Mouse (Mus musculus) thymus, adult 18-20 months (tissue): ENCODE results near the gene 1700067K01Rik.
"Not testable (repeated sequence)": the region's sequence is repeated elsewhere in the genome, so short reads cannot be mapped to it uniquely, and the experiment has no call there.

Source experiments
- DNase-seq, 2 experiments: peaks; one replicate each; pipeline ENCODE4 v3.0.0; 2022; ENCODE audit warnings: mixed read lengths in 2 of 2

The 1700067K01Rik gene

DNA sequence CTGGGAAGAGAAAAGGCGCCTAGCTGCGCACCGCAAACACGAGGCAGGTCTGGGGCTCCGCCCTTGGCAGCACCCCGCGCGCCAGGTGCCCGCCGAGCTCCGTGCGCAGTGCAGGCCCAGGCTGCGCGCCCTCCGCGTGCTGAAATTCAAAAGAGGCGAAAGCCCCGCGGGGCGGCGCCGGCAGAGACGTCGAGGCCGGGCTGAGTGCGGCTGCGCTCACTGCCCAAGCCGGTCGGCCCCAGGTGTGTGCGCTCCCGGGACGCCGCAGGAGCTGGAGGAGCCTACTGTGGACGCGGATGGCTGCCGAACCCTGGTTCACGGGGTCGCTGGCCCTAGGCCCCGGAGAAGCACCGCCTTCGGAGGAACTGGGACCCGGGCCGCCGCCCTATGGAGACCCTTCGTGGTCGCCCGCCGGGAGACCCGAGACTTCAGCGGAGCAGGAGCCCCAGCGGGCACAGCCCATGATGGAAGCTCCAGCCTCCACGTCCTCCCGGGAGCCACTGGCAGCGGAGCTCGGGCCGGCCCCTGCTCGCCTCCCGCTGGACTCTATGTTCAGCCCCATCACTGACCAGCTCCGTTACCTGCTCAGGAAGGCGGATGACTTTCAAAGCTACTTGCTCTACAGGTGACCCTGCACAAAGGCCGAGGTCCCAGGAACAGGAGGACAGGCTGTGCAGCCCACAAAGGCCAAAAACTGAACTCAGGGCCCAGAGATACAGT lies at the start of gene 1700067K01Rik:
Gene 1700067K01Rik, plus strand, starts transcription at position 222 of the 720 bp plus-strand sequence.
- no peak for DNase-seq

DNA sequence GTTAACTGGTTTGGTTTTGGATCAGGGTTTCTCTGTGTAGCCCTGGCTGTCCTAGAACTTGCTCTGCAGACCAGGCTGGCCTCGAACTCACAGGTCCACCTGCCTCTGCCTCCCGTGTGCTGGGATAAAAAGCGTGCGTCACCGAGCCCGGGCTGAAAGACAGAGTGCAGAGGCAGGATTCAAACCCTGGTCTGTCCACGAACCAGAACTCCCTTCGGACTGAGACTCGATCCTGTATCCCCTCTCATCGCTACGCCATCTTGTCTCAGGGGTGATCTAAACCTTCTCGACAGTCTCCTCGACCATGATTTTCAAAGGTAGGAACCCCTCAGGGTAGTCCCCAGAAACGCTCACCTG lies 46.6 kb upstream of the 1700067K01Rik start:
- no peak for DNase-seq

DNA sequence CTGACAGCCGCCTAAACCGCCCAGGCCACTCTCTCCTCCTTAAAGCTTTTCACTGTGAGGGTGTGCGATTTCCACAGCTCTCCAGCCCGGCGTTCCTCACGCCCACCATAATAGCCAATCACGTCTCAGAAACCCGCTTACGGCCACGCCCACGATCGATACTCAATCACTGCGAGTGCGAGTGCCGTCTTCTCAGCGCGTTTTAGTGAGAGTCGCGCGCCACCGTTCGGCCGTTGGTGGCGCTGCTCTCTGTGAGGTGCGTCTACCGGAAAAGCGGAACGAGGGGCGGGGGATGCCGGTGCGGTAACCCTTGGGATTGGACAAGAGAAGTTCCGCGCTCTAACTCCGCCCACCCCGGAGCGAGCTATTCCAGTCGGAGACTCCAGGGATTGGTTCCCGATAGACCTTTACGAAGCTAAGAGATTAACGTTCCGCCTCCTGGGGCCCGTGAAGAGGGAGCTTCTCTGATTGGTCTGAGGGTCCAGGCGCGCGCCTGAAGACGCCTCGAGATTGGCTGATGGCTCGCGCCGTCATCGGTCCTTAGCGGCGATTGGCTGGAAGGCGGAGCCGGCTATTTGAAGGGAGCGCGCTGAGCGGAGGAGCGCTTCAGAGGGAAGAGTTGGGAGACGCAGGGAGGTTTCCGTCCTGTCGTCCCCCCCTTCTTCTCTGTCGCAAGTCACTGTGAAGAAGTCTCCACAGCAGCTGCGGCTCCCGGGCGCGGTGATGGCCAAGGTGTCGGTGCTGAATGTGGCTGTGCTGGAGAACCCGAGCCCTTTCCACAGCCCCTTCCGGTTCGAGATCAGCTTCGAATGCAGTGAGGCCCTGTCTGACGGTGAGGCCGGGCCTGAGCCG lies 46.0 kb upstream of the 1700067K01Rik start, which contains the start of the genes Gm10644 and Asf1b:
Gene Gm10644, minus strand, starts transcription at position 100 of the 852 bp plus-strand sequence.
Gene Asf1b, plus strand, starts transcription at position 402 of the 852 bp plus-strand sequence.
- peak; percentile 93 to 96 for DNase-seq

DNA sequence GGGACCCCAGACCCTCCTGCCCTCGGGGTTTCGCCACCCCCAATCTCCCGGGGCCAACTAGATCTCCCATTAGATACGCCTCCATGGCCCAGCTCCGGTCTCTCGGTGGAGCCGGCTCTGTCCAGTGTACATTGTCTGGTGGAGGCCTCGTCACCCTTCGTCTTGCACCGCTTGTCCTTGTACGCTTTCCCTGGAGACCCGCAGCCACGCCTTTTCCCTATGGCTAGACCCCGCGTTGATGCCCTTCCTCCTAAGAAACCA lies 45.4 kb upstream of the 1700067K01Rik start:
- no peak for DNase-seq

DNA sequence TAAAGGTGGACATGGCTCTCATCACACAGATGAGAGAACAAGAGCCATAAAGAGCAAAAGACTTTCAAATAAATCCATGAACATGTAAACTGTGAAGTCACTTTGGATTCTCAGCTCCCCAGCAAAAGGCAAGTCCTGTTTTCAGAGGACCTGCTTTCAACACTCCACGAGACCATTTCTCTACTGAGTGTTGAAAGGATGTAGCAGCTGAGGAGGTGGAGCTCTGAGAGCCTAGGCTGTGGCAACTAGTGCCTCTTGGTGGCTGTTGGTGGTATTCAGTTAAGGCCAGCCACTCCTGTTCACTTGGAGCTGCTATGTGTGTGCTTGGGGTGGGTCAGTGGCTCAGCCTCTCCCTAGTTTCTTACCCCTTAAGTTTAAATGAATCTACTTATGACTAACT lies 44.5 kb upstream of the 1700067K01Rik start:
- DNase-seq = no peak

DNA sequence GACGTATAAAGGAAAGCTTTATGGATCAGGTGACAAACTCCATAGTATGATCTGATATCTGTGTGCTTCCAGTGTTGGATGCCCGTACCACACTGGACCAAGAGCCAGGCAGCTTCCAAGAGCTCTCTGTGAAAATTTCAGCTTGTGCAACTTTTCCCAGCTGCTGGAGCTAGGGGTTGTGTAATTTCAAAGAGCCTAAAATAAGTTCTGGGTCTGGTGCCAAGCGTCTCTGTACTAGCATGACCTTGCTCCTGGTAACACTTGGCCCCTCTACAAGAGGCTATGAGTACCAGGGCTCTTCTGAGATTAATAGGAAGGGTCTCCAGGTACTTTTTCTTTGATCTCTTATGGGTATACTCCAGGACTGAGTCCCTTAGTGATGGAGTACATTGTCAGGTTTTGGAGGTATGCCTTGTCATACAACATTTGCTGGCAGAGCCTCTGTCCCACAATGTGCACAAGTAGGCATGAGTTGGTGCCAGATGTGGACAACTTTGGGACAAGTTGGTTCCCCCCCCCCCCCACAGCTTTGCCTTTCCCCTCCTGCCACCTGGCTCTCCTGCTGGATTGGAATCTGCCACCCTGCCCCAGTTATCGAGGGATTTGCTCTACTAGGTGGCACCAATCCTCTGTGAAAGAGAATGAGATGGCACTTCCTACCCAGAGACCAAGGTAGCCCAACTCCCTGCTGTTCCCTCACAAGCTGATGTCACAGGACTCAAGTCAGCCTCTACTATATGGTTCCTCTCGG lies 37.1 kb upstream of the 1700067K01Rik start:
- no peak for DNase-seq

DNA sequence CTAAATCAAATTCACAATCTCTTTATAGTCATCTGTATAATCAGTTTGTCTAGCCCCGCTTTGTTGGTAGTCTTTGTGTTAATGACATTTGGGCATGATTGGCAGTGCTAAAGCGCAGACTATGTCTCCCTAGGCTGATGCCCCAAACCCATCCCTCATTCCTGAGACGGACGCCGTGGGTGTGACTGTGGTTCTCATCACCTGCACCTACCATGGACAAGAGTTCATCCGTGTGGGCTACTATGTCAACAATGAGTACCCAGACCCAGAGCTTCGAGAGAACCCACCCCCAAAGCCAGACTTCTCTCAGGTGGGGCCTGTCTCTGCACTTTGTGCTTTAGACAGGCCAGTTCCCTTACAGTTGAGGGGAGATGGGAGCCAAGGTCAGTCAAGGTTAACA lies 33.6 kb upstream of the 1700067K01Rik start:
- DNase-seq = no peak

DNA sequence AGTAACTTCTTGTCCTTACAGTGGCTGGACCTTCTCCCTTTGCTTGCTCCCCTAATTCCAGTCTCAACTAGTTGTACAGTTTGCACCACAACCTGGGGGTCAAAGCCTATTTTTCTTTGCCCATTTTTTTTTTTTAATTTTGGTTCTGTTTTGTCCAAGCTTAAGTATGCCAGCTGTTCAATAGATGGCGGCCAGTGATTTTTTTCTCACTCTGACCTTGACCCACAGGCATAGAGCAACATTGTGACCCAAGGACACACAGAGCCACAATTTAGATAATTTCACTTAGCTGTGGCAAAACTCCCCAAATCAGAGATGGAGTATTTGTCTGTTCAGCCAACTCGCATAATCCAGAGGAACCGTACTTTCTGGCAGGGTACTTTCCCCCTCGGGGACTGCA lies 30.2 kb upstream of the 1700067K01Rik start:
- no peak for DNase-seq

DNA sequence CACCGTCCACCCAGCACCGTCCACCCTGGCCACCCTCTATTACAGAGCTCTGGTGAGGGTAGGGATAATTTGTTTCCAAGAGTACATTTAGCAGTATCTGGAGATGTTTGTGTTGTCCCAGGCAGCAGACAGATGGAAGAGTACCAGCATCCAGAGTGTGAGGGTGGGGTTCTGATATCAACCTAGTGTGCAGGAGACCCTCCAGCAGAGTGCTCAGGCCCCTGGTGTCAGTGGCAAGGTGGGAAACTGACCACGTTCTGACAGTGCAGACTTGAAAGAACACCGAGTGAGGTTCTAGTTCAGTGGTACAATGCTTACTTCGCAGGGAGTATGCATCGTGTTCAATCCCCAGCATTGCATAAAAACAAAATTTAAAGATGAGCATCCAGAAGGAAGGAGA lies 29.6 kb upstream of the 1700067K01Rik start:
- no peak for DNase-seq

DNA sequence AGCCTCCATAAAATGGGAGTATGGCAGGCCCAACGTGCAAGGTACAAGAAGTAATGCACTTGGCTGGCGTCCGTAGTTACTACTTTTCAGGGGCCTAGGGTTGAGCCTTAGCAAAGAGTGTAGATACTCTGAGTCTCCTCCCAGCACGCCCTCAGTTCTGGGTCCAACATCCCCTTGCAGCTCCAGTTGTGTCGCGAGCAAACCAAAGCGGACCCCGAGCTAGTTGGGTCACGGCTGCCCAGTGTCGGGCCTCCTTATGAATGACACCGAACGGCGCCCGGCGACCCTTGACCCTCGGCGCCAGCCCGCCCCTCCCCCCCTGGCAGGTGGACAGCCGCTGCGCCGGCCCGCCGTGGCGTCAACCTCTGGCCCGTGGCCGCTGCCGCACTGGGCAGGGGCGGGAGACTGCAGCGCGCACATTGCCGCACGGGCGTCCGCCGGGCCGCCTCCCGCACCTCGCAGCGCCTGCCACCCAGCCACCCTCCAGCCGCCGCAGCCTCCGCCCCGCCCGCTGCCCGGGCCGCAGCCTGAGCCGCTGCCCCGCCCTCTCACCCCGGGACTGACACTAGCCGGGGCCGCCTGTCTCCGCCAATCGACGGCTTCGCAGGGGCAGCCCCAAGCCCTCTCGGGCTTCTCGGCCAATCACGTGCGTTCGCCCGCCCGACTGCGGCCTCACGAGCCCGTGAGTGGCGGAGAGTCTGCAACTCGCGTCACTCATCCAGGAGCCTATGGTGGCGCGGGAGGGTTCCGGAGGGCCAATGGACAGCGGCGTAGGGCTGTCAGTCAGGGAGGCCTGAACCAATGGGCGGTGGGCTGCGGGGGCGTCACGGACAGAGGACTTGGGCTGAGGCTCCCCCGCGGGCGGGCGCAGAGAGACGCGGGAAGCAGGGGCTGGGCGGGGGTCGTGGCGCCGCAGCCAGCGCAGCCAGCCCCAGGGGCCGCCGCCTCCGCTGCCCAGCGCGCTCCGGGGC lies 28.9 kb upstream of the 1700067K01Rik start, which contains the start of gene Prkaca:
Gene Prkaca, plus strand, starts transcription at position 844 of the 971 bp plus-strand sequence.
- DNase-seq = peak; percentile 99

DNA sequence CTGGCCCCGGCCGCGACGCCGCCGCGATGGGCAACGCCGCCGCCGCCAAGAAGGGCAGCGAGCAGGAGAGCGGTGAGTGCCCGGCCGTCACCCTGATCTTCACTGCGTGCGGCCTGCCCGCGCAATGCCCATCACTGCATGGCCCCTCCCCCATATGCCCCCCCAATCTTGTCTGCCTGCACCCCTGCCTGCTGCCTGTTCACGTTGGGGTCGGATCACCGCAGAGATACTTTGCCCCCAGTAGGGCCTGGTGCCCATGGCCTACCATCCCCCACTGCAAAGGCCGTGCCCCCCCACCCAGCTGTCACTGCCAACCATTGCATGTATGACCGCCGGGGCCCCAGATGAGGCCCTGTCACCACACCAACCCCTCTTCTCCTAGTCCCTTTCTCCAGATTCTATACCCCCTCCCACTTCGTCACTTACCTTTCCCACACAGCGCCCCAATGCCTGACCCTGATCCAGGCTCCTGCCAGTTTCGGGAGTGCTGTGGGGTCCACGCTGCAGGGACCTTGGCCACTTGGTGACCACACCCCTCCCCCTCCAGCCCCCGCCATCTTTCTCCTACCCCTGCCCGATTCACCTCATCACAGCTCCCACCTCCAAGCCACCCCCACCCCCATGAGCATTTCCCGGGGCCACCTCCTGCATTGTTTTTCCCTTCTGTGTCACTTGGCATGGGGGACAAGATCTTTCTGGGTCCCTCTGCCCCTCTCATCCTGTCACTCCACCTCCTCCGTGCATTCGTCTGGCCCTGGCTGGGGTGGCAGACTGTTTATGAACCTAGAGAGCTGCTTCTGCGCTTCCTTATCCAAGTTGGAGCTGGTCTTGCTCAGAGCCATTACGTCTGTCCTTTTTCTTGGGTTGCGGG lies 27.9 kb upstream of the 1700067K01Rik start:
- peak in 1 of 2 experiments; percentile 40 for DNase-seq

DNA sequence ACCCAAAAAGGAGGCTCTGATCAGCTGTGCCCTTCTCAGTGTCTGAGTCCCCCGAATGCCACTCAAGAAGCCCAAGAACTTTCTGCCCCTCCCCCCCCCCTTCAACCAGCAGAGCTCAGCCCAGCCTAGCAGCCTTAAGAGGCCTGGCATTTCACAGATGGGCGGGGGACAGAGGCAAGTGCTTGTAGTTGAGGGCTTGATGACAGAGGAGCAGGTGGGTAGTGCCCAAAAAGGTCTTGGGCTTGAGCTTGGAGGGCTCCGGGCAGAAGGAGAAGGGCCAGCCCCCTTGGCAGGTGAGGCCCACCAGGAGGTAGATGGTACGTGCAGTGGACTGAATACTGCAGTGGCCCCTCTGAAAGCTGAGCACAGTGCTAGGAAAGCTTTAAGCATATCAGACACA lies 26.8 kb upstream of the 1700067K01Rik start:
- DNase-seq = no peak

DNA sequence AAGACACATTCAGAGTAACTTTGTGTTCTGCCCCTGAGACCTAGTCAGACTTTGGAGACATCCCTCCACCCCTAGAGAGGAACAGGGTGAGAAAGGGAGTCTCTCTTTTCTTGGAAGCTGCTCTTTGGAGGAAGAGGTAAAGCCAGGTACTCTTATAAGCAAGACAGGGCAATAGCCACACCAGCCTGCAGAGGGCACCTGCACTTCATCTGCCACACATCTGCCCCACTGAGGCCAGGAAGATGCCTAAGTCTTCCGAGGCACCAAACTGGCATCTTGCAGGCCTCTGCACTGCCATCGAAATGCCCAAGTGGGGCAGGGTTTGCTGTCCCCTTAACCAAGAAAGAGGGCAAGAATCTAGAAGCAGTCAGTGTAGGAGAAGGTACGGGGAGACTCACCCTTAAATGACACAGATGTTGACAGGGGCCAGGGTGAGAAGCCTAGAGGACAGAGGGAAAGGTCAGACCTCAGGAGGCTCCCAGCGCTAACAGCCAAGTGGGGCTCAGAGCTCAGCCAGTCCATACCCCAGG lies 25.1 kb upstream of the 1700067K01Rik start:
- no peak for DNase-seq

DNA sequence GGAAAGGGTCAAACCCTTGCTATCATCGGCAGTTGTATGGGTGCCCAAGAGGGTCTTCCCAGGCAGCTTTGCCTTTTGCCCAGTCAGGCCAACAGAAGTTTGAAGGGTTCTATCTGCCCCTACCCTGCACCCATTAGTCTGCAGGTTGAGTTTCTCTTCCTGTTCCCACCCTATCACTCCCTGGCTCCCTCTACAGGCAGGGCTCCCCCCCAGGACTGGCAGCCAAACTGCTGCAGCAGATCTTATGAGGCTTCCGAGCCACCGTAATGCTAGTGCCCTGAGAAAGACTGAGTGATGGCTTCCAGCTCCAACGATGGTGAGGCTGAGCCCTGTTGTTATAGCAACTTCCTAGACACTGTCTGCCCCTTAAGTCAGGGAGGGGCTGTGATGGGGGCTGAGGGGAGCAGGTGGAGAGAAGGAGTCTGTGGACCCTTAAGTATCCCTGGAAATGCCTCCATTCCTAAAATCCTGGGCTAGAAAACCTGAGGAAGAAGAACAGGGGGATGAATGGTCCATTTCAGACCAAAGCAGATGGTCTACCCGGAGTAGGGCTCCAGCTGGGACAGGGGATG lies 24.4 kb upstream of the 1700067K01Rik start:
- DNase-seq = no peak

DNA sequence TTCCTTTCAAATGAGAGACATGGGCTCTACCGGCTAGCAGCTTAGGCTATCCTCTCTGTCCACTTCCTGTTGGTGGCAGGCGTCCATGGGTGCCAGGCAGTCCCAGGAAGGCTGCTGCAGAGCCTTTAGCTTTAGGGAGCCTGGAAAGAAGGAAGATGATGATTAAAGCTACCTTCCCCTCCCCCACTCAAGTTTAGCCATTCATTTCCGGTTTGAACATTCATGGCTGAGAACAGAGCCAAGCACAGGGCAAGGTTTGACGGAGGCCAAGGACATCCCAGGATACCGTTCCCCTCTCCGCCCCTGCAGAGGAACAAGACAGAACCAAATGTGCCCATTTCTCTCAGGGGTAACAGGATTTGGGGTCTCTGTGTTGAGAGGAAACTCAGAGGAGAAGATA lies 23.7 kb upstream of the 1700067K01Rik start:
- no peak for DNase-seq

DNA sequence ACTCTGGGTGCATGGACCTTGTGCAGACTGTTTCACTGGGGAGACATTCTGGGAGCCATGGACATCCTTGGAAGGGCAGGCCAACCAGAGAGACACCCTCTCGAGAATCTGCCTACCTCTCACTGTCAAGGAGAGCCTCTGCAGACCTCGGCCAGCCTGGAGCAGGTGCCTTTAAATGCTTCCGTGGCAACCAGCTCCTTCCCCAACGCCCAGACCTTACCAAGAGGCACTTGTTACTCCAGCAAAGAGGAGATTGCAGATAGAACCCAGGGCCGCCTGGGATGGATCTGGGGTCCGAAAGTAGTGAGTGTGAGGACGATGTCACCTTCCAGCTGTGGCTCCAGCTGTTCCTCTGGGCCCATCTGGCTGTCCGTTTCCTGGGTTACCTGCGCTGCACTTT lies 23.1 kb upstream of the 1700067K01Rik start:
- DNase-seq = no peak

DNA sequence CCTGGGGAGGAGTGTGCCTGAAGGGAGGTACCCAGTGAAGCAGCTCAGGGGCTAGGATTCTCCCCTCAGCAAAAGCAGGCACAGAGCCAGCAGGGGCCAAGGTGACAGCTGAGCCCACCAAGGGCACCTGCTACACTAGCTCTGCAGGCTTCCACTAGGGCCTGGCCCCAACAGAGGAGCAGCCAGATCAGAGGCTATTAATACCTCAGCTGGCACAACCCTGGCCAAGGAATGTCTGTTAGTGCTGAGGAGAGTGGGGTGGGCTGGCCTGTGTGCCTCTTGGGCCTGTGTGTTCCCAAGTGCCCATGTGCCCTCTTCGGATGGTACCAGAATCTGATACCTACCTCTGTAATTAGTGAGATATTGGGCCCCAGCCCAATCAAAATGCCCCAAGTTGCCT lies 21.1 kb upstream of the 1700067K01Rik start:
- DNase-seq = no peak

DNA sequence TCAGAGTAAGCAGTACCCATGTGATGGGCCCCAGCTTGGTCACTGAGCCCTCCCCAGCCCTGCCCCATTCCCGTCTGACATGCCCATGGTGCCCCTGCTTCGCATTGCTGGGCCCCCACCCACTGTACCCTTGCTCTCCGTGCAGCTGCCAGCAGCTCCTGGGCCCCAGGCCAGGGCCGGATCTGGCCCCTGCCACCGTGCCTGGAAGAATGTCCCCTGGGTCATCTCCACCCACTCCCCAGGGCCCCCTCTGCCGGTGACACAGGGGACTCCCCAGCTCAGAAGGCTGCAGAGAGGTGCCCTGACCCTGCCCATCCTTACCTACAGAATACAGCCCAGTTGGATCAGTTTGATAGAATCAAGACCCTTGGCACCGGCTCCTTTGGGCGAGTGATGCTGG lies 20.5 kb upstream of the 1700067K01Rik start:
- no peak for DNase-seq

DNA sequence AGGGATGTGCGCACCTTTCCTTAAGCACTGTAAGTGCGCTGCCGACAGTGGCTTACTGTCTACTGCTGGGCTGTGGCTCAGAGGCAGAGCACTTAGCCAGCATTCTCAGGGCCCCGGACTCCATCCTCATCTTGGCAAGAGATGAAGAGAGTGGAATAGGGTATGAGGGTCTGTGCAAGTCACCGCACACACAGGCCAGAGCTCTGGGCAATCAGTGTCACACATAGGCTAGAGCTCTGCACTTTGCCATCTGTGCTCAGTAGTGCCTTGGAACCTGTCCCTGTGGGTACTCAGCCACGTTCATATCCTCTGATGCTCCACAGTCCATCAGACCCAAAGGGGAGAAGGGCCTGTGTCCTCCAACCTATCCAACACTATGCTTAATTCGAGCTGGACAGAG lies 19.8 kb upstream of the 1700067K01Rik start:
- DNase-seq = no peak

DNA sequence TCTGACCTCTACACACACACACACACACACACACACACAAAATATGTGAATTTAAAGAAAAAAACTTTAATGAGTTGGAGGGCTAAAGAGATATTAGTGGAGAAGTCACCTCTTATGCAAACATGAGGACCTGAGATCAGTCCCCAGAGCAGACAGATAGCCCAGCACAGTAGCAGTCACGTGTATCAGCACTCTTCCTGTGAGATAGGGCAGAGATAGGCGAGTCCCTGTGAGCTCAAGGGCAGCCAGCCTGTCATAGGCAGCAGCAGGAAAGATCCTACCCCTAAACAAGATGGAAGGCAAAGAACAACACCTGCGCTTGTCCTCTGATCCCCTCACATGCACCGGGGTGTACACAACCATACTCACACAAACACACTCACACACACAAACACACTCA lies 18.9 kb upstream of the 1700067K01Rik start:
- no peak for DNase-seq

DNA sequence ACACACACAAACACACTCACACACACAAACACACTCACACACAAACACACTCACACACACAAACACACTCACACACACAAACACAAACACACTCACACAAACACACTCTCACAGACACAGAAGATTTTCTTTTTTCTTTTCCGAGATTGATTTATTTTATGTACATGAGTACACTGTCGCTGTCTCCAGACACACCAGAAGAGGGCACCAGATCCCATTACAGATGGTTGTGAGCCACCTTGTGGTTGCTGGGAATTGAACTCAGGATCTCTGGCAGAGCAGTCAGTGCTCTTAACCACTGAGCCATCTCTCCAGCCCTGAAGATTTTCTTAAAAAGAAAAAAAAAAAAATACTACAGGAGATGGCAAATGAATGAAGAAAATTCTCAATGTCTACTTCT lies 18.1 kb upstream of the 1700067K01Rik start:
- not testable (repeated sequence) for DNase-seq
